Mouse (Mus musculus) heart, embryonic 15.5 days (tissue): ENCODE measurements around the gene 9330182O14Rik. TPM values are rescaled to one million over a fixed set of nuclear protein-coding genes. Genes with fewer than 3 reads are reported as not detected.

Source experiments
- ATAC-seq: fragments of 200-750 bp; cut with Nextera tagmentation; replicated peaks from 2 replicates; pipeline ENCODE4 v1.8.0; 2017; ENCODE audit warnings: low read depth, moderate TSS enrichment; ENCODE audit not compliant: insufficient number of reproducible peaks, insufficient read depth, low FRiP score
- H3K27ac ChIP-seq: fragments of 300-500 bp; sonication (generic); 2 replicates; pipeline ENCODE4 v1.5.1; 2015; ENCODE audit warnings: mild to moderate bottlenecking, inconsistent platforms
- H3K27me3 ChIP-seq: fragments of 300-500 bp; sonication (generic); 2 replicates; pipeline ENCODE4 v1.6.1; 2015; ENCODE audit warnings: inconsistent platforms
- H3K36me3 ChIP-seq: fragments of 300-500 bp; sonication (generic); 2 replicates; pipeline ENCODE4 v1.6.1; 2015; ENCODE audit warnings: mild to moderate bottlenecking, inconsistent platforms
- H3K4me1 ChIP-seq: fragments of 300-500 bp; sonication (generic); replicated peaks from 2 replicates; pipeline ENCODE4 v1.6.1; 2015; ENCODE audit warnings: inconsistent platforms
- H3K4me2 ChIP-seq: fragments of 300-500 bp; sonication (generic); 2 replicates; pipeline ENCODE4 v1.6.1; 2015; ENCODE audit warnings: inconsistent platforms, mild to moderate bottlenecking, moderate library complexity
- H3K4me3 ChIP-seq: fragments of 300-500 bp; sonication (generic); 2 replicates; pipeline ENCODE4 v1.5.1; 2015; ENCODE audit warnings: mild to moderate bottlenecking, inconsistent platforms
- H3K9ac ChIP-seq: fragments of 300-500 bp; sonication (generic); 2 replicates; pipeline ENCODE4 v1.6.1; 2015; ENCODE audit warnings: mild to moderate bottlenecking, inconsistent platforms
- H3K9me3 ChIP-seq: fragments of 300-500 bp; sonication (generic); replicated peaks from 2 replicates; pipeline ENCODE4 v1.6.1; 2016; ENCODE audit warnings: inconsistent platforms
- WGBS: fragments of 180-500 bp; shearing (Covaris S2); methylation state at CpG from one replicate; pipeline ENCODE4 v1.1.7; 2015; ENCODE audit warnings: mixed read lengths; 5-methylcytosine and 5-hydroxymethylcytosine counted together
- polyA plus RNA-seq: library from polyadenylated mRNA; unstranded; fragments of >200 nt; fragmentation: Nextera tagmentation; extraction: Ambion mirVana; gene quantifications from 2 replicates; pipeline ENCODE4 v1.2.1, GENCODE M21; 2015

The 9330182O14Rik gene
- polyA plus RNA-seq, 1 experiment from 2014 or later = not detected

DNA sequence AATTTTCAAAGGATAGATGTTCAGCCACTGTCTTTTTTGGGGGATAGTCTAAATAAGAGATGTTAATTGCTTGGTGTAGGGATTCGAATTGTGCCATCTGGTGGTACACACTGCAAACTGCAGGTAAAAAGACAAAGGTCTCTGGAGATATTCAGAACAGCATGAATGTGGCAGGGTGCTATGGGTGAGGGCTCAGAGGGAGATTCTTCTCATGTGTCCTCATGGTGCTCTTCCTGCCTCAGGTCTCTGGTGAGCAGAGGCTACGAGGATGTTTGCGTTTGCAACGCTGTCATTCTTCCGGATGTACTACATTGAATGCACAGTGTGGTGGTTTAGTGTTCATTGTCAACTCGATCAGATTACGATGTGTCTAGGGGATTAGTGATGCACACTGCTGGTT, 10.1 kb downstream of the 9330182O14Rik start:
- H3K36me3 ChIP-seq = no peaks in the 10 kb centered on the region
- no peak overlapping the region for H3K4me3 ChIP-seq
- no peaks in the 10 kb centered on the region for H3K4me1 ChIP-seq
- no peak overlapping the region for H3K9ac ChIP-seq
- no peak overlapping the region for H3K4me2 ChIP-seq
- WGBS = 46% methylated on average over 7 of the region's 7 CpGs
- no peaks in the 10 kb centered on the region for H3K9me3 ChIP-seq
- H3K27ac ChIP-seq = no peak overlapping the region
- H3K27me3 ChIP-seq = no peaks in the 10 kb centered on the region
- ATAC-seq = no peak

DNA sequence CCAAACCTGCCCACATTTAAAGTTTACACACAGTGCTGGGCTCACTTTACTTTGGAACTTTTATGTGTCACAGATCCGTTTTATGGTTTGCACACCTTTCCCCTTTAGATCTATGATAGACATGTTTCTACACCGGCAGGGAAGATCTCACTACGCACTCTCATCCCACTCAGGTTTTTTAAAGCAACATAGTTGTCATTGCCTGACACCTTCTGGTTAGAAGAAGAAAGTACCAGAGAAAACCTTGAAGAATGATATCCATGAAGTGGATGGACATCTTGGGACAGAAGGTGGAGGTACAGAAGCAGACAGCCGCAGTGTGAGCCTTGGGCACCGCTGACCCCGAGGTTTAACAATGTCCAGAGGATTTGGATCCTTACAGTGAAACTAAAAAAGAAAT, 23.5 kb downstream of the 9330182O14Rik start:
- WGBS = 79% methylated on average over 6 of the region's 6 CpGs

GRCm38 (mm10) chr15:40166560-40167275, 32.6 kb downstream of the 9330182O14Rik start:
- Histone ChIP-seq H3K9ac (no peak overlapping the region), H3K4me3 (0 out of 2 replicates have a peak overlapping the region, but pooled peaks have one; percentile 2), H3K36me3 (no peaks in the 10 kb centered on the region), H3K4me1 (peaks cover 12% of the 10 kb centered on the region), H3K4me2 (peak overlapping the region; percentile 61), H3K27ac (no peak overlapping the region), H3K27me3 (no peaks in the 10 kb centered on the region), H3K9me3 (no peaks in the 10 kb centered on the region)
- no peak; the same call in 1 of the 2 replicates for ATAC-seq
- WGBS = 25% methylated on average over 9 of the region's 9 CpGs

More for the DNA sequence above, 23.5 kb downstream of the 9330182O14Rik start:
- H3K9me3 ChIP-seq = no peaks in the 10 kb centered on the region
- H3K36me3 ChIP-seq = no peaks in the 10 kb centered on the region
- no peak overlapping the region for H3K9ac ChIP-seq
- H3K27me3 ChIP-seq = no peaks in the 10 kb centered on the region
- H3K27ac ChIP-seq = no peak overlapping the region
- no peak for ATAC-seq
- H3K4me1 ChIP-seq = no peaks in the 10 kb centered on the region
- H3K4me3 ChIP-seq = no peak overlapping the region
- no peak overlapping the region for H3K4me2 ChIP-seq

DNA sequence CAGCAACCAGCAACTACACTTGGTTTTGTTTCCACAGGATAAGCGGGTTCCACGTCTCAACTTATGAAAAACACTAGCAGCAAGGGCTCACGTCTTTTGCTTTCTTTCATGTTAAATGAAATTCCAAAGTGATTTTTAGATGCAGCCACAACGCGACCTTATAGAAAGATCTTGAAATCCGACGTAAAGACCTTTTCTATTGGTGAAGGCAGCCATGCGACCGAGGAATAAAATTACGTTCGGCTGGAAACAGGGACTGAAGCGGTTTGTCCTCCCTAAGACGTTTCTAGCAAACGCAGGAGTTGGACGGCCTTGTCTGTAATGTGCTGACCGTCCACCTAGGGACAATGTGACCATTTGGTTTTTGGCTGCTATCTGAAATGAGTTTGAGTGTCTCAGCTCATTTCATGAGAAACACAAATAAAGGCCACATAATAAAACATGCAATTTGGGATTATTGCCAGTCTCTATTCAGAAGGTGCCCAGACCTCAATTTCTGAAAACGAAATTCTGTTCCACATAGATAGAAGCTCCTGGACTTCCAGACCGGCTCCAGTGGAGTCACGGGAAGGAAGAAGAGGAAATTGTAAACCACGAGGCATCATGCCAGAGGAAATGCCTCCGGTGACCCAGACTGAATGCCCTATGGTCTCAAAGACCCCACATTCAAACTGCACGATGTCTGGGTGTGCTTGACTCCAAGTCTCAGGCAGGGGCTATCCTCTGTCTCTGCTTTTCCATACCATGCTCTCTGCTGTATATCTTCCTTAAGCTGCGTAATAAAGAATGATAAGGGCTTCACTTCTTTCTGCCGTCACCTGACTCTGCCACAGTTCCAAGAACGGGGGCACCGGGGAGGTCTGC, 33.3 kb downstream of the 9330182O14Rik start:
- 56% methylated on average over 26 of the region's 26 CpGs for whole genome bisulfite sequencing

GRCm38 (mm10) chr15:40168140-40168688, 34.0 kb downstream of the 9330182O14Rik start:
- peaks cover 12% of the 10 kb centered on the region for H3K4me1 ChIP-seq
- 37% methylated on average over 10 of the region's 10 CpGs for WGBS
- peak overlapping the region; percentile 61 for H3K4me2 ChIP-seq
- H3K9me3 ChIP-seq = no peaks in the 10 kb centered on the region
- 0 out of 2 replicates have a peak overlapping the region, but pooled peaks have one; percentile 31 for H3K27ac ChIP-seq
- no peaks in the 10 kb centered on the region for H3K27me3 ChIP-seq
- no peaks in the 10 kb centered on the region for H3K36me3 ChIP-seq
- peak overlapping the region; percentile 38; the same call in 1 of the 2 replicates for H3K9ac ChIP-seq
- peak; percentile 53; the same call in 1 of the 2 replicates for ATAC-seq
- peak overlapping the region; percentile 31 for H3K4me3 ChIP-seq

More for the DNA sequence above, 33.3 kb downstream of the 9330182O14Rik start:
- Histone ChIP-seq H3K9ac (peak overlapping the region; percentile 38; the same call in 1 of the 2 replicates), H3K4me3 (peak overlapping the region; percentile 31), H3K4me1 (peaks cover 12% of the 10 kb centered on the region), H3K36me3 (no peaks in the 10 kb centered on the region), H3K27ac (0 out of 2 replicates have a peak overlapping the region, but pooled peaks have one; percentile 31), H3K4me2 (peak overlapping the region; percentile 61), H3K27me3 (no peaks in the 10 kb centered on the region), H3K9me3 (no peaks in the 10 kb centered on the region)
- peak; percentile 10; the same call in 1 of the 2 replicates for ATAC-seq

- Histone ChIP-seq H3K27ac (no peak overlapping the region), H3K9me3 (no peaks in the 10 kb centered on the region), H3K36me3 (no peaks in the 10 kb centered on the region), H3K4me1 (peaks cover 12% of the 10 kb centered on the region), H3K4me2 (no peak overlapping the region), H3K9ac (no peak overlapping the region), H3K27me3 (no peaks in the 10 kb centered on the region), H3K4me3 (no peak overlapping the region)
- no peak for ATAC-seq
- WGBS = 89% methylated on average over 5 of the region's 5 CpGs
Measured at GRCm38 (mm10) chr15:40169061-40169460, 34.9 kb downstream of the 9330182O14Rik start.

DNA sequence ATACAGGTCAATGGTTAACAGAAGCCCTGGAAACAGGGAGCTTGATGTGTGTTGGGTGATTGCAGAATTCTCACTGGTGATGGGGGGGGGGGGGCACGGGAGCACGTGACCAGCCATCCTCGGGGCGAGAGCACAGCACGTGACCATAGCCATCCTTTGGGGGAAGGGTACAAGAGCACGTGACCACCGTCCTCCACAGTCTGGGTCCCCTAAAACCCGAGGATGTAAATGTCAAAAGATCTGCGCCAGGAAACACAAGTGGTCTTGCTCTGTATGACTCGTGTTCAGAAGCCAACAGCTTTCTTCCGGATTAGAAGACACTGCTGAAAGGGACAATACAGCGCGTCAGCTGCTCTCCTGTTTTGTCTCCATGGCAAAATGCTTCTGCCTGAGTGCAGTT, 35.5 kb downstream of the 9330182O14Rik start:
- peak overlapping the region; percentile 7; the same call in 1 of the 2 replicates for H3K4me2 ChIP-seq

DNA sequence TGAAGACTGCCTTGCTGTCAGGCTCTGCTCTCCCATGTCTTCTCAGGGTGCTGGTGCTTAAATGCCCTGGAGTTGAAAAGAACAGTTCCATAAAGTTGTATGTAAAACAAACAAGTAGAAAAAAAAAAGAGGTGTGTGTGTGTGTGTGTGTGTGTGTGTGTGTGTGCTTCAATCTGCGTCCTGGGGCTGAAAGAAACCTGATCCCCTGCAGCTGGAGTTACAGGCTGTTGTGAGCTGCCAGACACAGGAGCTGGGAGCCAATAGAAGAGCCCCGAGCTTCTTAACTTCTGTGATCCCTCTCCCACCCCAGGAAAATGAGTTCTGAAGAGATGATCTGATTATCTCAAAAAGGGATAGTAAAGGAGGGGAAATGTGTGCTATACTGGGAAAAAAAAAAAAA, 45.3 kb downstream of the 9330182O14Rik start:
- Histone ChIP-seq H3K27ac (no peak overlapping the region), H3K9ac (no peak overlapping the region), H3K4me1 (no peaks in the 10 kb centered on the region), H3K36me3 (no peaks in the 10 kb centered on the region), H3K9me3 (no peaks in the 10 kb centered on the region), H3K27me3 (no peaks in the 10 kb centered on the region), H3K4me2 (no peak overlapping the region), H3K4me3 (no peak overlapping the region)
- WGBS = 25% methylated on average over 2 of the region's 2 CpGs
- no peak for ATAC-seq

More for the DNA sequence above, 35.5 kb downstream of the 9330182O14Rik start:
- no peak for ATAC-seq
- Histone ChIP-seq H3K4me1 (peaks cover 12% of the 10 kb centered on the region), H3K27ac (no peak overlapping the region), H3K27me3 (no peaks in the 10 kb centered on the region), H3K9ac (no peak overlapping the region), H3K4me3 (no peak overlapping the region), H3K9me3 (no peaks in the 10 kb centered on the region), H3K36me3 (no peaks in the 10 kb centered on the region)
- 57% methylated on average over 13 of the region's 13 CpGs for WGBS

DNA sequence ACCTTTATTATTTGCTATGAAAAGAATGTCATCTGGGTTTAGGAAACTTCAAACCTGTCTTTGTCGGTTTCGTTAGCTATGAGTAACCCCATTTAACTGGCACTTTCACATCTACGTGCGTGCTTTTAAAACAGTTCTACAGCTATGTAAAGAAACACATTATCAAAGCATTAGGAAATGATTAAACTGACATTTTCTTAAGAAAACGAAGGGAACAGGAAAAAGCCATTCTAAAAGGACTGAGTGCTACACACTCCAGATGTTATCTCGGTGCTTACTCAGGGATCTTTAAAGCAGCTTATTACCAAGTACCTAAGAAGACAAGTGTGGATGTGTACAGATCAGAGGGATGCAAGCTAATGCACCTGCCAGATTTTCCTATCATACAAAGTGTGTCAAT, 52.9 kb downstream of the 9330182O14Rik start:
- no peak overlapping the region for H3K4me2 ChIP-seq
- WGBS = 59% methylated on average over 6 of the region's 6 CpGs
- no peak overlapping the region for H3K4me3 ChIP-seq
- H3K27me3 ChIP-seq = no peaks in the 10 kb centered on the region
- H3K9ac ChIP-seq = no peak overlapping the region
- no peaks in the 10 kb centered on the region for H3K36me3 ChIP-seq
- ATAC-seq = no peak
- no peaks in the 10 kb centered on the region for H3K9me3 ChIP-seq
- no peak overlapping the region for H3K27ac ChIP-seq
- H3K4me1 ChIP-seq = no peaks in the 10 kb centered on the region
